Mouse (Mus musculus) midbrain, embryonic 15.5 days (tissue): Measurements from ENCODE around the gene Htr5b. TPM values are rescaled to one million over a fixed set of nuclear protein-coding genes. Genes with fewer than 3 reads are reported as not detected.

ENCODE experiments used
- ATAC-seq: fragments of 200-750 bp; cut with Nextera tagmentation; replicated peaks from 2 replicates; pipeline ENCODE4 v1.8.0; 2017; ENCODE audit warnings: moderate TSS enrichment
- H3K27ac ChIP-seq: fragments of 300-500 bp; sonication (generic); 2 replicates; pipeline ENCODE4 v1.5.1; 2015; ENCODE audit warnings: mild to moderate bottlenecking, inconsistent platforms
- H3K27me3 ChIP-seq: fragments of 300-500 bp; sonication (generic); replicated peaks from 2 replicates; pipeline ENCODE4 v1.6.1; 2015; ENCODE audit warnings: inconsistent platforms
- H3K36me3 ChIP-seq: fragments of 300-500 bp; sonication (generic); replicated peaks from 2 replicates; pipeline ENCODE4 v1.6.1; 2015; ENCODE audit warnings: inconsistent platforms
- H3K4me1 ChIP-seq: fragments of 300-500 bp; sonication (generic); 2 replicates; pipeline ENCODE4 v1.6.1; 2015; ENCODE audit warnings: inconsistent platforms
- H3K4me2 ChIP-seq: fragments of 300-500 bp; sonication (generic); 2 replicates; pipeline ENCODE4 v1.6.1; 2015; ENCODE audit warnings: inconsistent platforms, mild to moderate bottlenecking, moderate library complexity
- H3K4me3 ChIP-seq: fragments of 300-500 bp; sonication (generic); 2 replicates; pipeline ENCODE4 v1.5.1; 2015; ENCODE audit warnings: mild to moderate bottlenecking, inconsistent platforms
- H3K9ac ChIP-seq: fragments of 300-500 bp; sonication (generic); 2 replicates; pipeline ENCODE4 v1.6.1; 2015; ENCODE audit warnings: mild to moderate bottlenecking, inconsistent platforms
- H3K9me3 ChIP-seq: fragments of 300-500 bp; sonication (generic); 2 replicates; pipeline ENCODE4 v1.6.1; 2016; ENCODE audit warnings: inconsistent platforms
- WGBS: fragments of 180-500 bp; shearing (Covaris S2); methylation state at CpG from one replicate; pipeline ENCODE4 v1.1.7; 2015; ENCODE audit warnings: mixed read lengths; 5-methylcytosine and 5-hydroxymethylcytosine counted together
- polyA plus RNA-seq: library from polyadenylated mRNA; unstranded; fragments of >200 nt; fragmentation: Nextera tagmentation; extraction: Ambion mirVana; gene quantifications from 2 replicates; pipeline ENCODE4 v1.2.1, GENCODE M21; 2015

Htr5b gene
- polyA plus RNA-seq, 1 experiment from 2014 or later: 2.1 TPM

- peaks cover 20% of the 10 kb centered on the region for H3K27me3 ChIP-seq
- ATAC-seq: no peak
- no peak overlapping the region for H3K27ac ChIP-seq
- H3K9ac ChIP-seq: no peak overlapping the region
- no peaks in the 10 kb centered on the region for H3K9me3 ChIP-seq
- H3K4me2 ChIP-seq: no peak overlapping the region
- H3K36me3 ChIP-seq: no peaks in the 10 kb centered on the region
- no peak overlapping the region for H3K4me3 ChIP-seq
- H3K4me1 ChIP-seq: peaks cover 17% of the 10 kb centered on the region
- 83% methylated on average over 6 of the region's 6 CpGs for WGBS
These were observed 1.0 kb upstream of the Htr5b start for GRCm38 (mm10) chr1:121529286-121529685.

- no peak overlapping the region for H3K27ac ChIP-seq
- peaks cover 17% of the 10 kb centered on the region for H3K4me1 ChIP-seq
- peak; percentile 80 for ATAC-seq
- H3K36me3 ChIP-seq: no peaks in the 10 kb centered on the region
- peak overlapping the region; percentile 7 for H3K9ac ChIP-seq
- H3K4me3 ChIP-seq: peak overlapping the region; percentile 35
- peaks cover 20% of the 10 kb centered on the region for H3K27me3 ChIP-seq
- 10% methylated on average over 55 of the region's 55 CpGs for whole genome bisulfite sequencing
- peak overlapping the region; percentile 76 for H3K4me2 ChIP-seq
- H3K9me3 ChIP-seq: no peaks in the 10 kb centered on the region
These were observed 466 bp downstream of the Htr5b start for GRCm38 (mm10) chr1:121527600-121528398.

DNA sequence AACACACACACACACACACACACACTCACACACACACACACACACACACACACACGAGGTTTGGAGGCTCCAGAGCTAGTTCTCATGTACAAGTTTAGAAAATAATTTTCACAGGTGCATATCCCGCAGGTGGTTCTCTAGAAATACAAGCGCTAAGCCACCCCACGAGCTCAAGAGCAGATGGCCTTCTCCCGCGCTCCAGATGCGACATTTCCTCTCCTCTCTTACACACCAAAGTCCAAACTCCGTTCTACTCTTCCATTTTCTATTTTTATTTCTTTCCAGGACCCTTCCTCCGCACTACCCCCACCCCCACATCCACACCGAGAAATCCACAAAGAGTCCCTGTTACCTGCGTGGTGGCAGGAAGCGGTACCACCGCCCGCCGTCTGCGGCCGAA lies 1.2 kb downstream of the Htr5b start:
- Histone ChIP-seq H3K27ac (no peak overlapping the region), H3K9ac (no peak overlapping the region), H3K36me3 (no peaks in the 10 kb centered on the region), H3K9me3 (no peaks in the 10 kb centered on the region), H3K4me3 (peak overlapping the region; percentile 35), H3K4me2 (peak overlapping the region; percentile 76), H3K27me3 (peaks cover 20% of the 10 kb centered on the region), H3K4me1 (peaks cover 17% of the 10 kb centered on the region)
- ATAC-seq: no peak
- 51% methylated on average over 17 of the region's 17 CpGs for WGBS

DNA sequence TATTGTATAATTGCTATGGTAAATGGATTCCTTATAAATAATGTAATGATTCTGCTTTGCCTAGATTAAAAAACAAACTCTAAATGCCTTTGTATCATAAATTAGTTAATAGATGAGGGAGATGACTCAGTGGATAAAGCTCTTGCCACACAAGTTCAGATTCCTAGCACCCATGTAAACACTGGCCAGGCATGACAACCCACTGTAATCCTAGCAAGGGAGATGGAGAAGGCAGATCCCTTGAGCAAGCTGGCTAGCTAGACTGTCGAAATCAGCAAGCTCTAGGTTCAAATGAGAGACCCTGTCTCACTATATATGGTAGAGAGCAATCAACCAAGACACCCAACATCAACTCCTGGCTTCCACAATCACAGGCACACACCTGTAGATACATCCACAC lies 9.7 kb downstream of the Htr5b start:
- no peak for ATAC-seq
- Histone ChIP-seq H3K9ac (no peak overlapping the region), H3K36me3 (no peaks in the 10 kb centered on the region), H3K27me3 (no peaks in the 10 kb centered on the region), H3K4me2 (no peak overlapping the region), H3K27ac (no peak overlapping the region), H3K9me3 (no peaks in the 10 kb centered on the region), H3K4me1 (no peaks in the 10 kb centered on the region), H3K4me3 (no peak overlapping the region)
- 75% methylated on average over 1 of the region's 1 CpGs for WGBS

GRCm38 (mm10) chr1:121511966-121512365 lies 16.3 kb downstream of the Htr5b start:
- no peaks in the 10 kb centered on the region for H3K27me3 ChIP-seq
- no peak overlapping the region for H3K9ac ChIP-seq
- no peaks in the 10 kb centered on the region; the same call in 1 of the 2 replicates for H3K36me3 ChIP-seq
- no peaks in the 10 kb centered on the region for H3K4me1 ChIP-seq
- WGBS: 94% methylated on average over 2 of the region's 2 CpGs
- H3K27ac ChIP-seq: no peak overlapping the region
- ATAC-seq: no peak
- H3K4me3 ChIP-seq: no peak overlapping the region
- no peak overlapping the region for H3K4me2 ChIP-seq
- H3K9me3 ChIP-seq: no peaks in the 10 kb centered on the region

GRCm38 (mm10) chr1:121511186-121511585 lies 17.1 kb downstream of the Htr5b start:
- H3K27ac ChIP-seq: no peak overlapping the region
- 44% methylated on average over 2 of the region's 2 CpGs for WGBS
- no peak overlapping the region for H3K4me3 ChIP-seq
- no peaks in the 10 kb centered on the region; the same call in 1 of the 2 replicates for H3K36me3 ChIP-seq
- no peaks in the 10 kb centered on the region for H3K4me1 ChIP-seq
- H3K4me2 ChIP-seq: no peak overlapping the region
- H3K9me3 ChIP-seq: no peaks in the 10 kb centered on the region
- no peak overlapping the region for H3K9ac ChIP-seq
- no peak for ATAC-seq
- no peaks in the 10 kb centered on the region for H3K27me3 ChIP-seq

DNA sequence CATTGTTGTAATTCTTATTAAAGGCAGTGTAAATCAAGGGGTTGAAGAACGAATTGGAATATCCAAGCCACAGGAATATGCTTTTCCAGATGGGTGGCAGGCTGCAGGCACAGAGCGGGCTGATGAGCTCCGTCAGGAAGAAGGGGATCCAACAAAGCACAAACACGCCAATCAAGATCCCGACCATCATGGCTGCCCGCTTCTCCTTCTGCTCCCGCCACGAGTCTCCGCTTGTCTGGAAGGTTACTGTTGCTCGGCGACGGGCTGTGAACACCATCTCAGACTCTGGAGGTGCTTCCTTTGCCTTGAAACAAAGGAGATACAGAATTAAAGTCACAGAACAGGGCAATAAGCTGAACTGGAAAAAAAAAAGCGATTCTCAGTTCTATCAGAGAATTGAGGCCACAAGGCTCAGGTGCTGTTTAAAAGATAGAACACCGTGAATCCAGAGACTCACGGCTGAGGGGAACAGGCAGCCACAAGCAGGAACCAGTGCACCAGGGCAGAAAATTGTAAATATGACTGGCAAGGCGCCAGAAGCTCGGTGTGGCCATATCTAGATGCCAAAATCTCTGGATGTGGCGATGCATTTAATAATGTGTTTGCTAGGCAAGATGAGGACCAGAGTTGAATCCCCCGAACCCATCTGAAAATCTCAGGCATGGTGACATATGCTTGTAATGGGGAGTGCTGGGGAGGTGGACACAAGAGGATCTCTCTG lies 17.7 kb downstream of the Htr5b start:
- WGBS: 86% methylated on average over 19 of the region's 19 CpGs
- no peak overlapping the region for H3K9ac ChIP-seq
- H3K4me3 ChIP-seq: no peak overlapping the region
- no peaks in the 10 kb centered on the region; the same call in 1 of the 2 replicates for H3K36me3 ChIP-seq
- no peak for ATAC-seq
- H3K27ac ChIP-seq: no peak overlapping the region
- no peaks in the 10 kb centered on the region for H3K9me3 ChIP-seq
- H3K4me1 ChIP-seq: no peaks in the 10 kb centered on the region
- H3K4me2 ChIP-seq: no peak overlapping the region
- no peaks in the 10 kb centered on the region for H3K27me3 ChIP-seq

GRCm38 (mm10) chr1:121508729-121509128 lies 19.5 kb downstream of the Htr5b start:
- no peaks in the 10 kb centered on the region for H3K9me3 ChIP-seq
- H3K27ac ChIP-seq: no peak overlapping the region
- no peak overlapping the region for H3K4me2 ChIP-seq
- H3K9ac ChIP-seq: no peak overlapping the region
- H3K4me1 ChIP-seq: no peaks in the 10 kb centered on the region
- WGBS: 85% methylated on average over 2 of the region's 2 CpGs
- no peaks in the 10 kb centered on the region for H3K27me3 ChIP-seq
- H3K36me3 ChIP-seq: no peaks in the 10 kb centered on the region; the same call in 1 of the 2 replicates
- H3K4me3 ChIP-seq: no peak overlapping the region
- ATAC-seq: no peak

- ATAC-seq: no peak
- Histone ChIP-seq H3K27me3 (no peaks in the 10 kb centered on the region), H3K9me3 (no peaks in the 10 kb centered on the region), H3K27ac (no peak overlapping the region), H3K36me3 (peaks cover 31% of the 10 kb centered on the region), H3K9ac (no peak overlapping the region), H3K4me1 (no peaks in the 10 kb centered on the region), H3K4me3 (no peak overlapping the region), H3K4me2 (no peak overlapping the region)
- 97% methylated on average over 4 of the region's 4 CpGs for WGBS
These were observed 31.2 kb downstream of the Htr5b start for GRCm38 (mm10) chr1:121497093-121497492.

GRCm38 (mm10) chr1:121490241-121490640 lies 38.0 kb downstream of the Htr5b start:
- no peak overlapping the region for H3K4me2 ChIP-seq
- 35% methylated on average over 5 of the region's 5 CpGs for WGBS
- H3K36me3 ChIP-seq: peaks cover 28% of the 10 kb centered on the region
- no peak overlapping the region for H3K4me3 ChIP-seq
- no peak for ATAC-seq
- H3K9me3 ChIP-seq: no peaks in the 10 kb centered on the region
- no peaks in the 10 kb centered on the region for H3K4me1 ChIP-seq
- H3K27me3 ChIP-seq: no peaks in the 10 kb centered on the region
- no peak overlapping the region for H3K9ac ChIP-seq
- H3K27ac ChIP-seq: no peak overlapping the region

DNA sequence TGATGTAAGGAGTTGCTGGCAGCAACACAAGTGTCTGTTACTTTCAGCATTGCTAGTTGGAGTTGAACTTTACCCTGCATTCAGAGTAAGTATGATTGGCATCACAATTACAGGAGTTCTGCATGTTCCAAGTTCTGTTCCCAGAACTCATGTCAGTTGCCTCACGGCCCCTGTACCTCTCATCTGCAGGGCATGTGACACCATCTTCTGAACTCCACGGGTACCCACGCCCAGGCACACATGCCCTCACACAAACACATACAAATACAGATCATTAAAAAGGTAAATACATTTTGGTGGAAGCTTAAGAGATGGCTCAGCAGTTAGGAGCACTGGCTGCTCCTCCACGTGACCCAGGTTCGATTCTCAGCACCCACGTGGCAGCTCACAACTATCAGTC lies 41.5 kb downstream of the Htr5b start:
- 94% methylated on average over 6 of the region's 6 CpGs for WGBS
- no peaks in the 10 kb centered on the region for H3K9me3 ChIP-seq
- H3K4me3 ChIP-seq: no peak overlapping the region
- H3K36me3 ChIP-seq: peaks cover 28% of the 10 kb centered on the region
- no peaks in the 10 kb centered on the region for H3K27me3 ChIP-seq
- no peak overlapping the region for H3K9ac ChIP-seq
- no peaks in the 10 kb centered on the region for H3K4me1 ChIP-seq
- H3K27ac ChIP-seq: no peak overlapping the region
- no peak overlapping the region for H3K4me2 ChIP-seq
- ATAC-seq: no peak

GRCm38 (mm10) chr1:121483091-121483490 lies 45.2 kb downstream of the Htr5b start:
- Histone ChIP-seq H3K4me1 (no peaks in the 10 kb centered on the region), H3K27ac (no peak overlapping the region), H3K36me3 (peaks cover 33% of the 10 kb centered on the region), H3K4me3 (no peak overlapping the region), H3K9me3 (no peaks in the 10 kb centered on the region), H3K27me3 (no peaks in the 10 kb centered on the region), H3K9ac (no peak overlapping the region), H3K4me2 (no peak overlapping the region)
- 93% methylated on average over 4 of the region's 4 CpGs for WGBS
- ATAC-seq: no peak
